Mouse (Mus musculus) forebrain, embryonic 14.5 days (tissue): Measurements from ENCODE around the gene Heatr3. TPM values are rescaled to one million over a fixed set of nuclear protein-coding genes. Genes with fewer than 3 reads are reported as not detected.

Experiments used
- ATAC-seq: fragments of 200-750 bp; cut with Nextera tagmentation; 2 replicates; pipeline ENCODE4 v1.8.0; 2017; ENCODE audit warnings: mild to moderate bottlenecking, moderate library complexity
- DNase-seq: peaks from one replicate; pipeline ENCODE4 v3.0.0-alpha.2; 2015; ENCODE audit warnings: low spot score
- H3K27ac ChIP-seq: fragments of 300-500 bp; sonication (generic); 2 replicates; pipeline ENCODE4 v1.5.1; 2014; ENCODE audit warnings: low read depth, mild to moderate bottlenecking, control low read depth, low read length, moderate library complexity
- H3K27me3 ChIP-seq: fragments of 300-500 bp; sonication (generic); replicated peaks from 2 replicates; pipeline ENCODE4 v1.6.1; 2014; ENCODE audit warnings: low read length, control low read depth, mixed read lengths; ENCODE audit not compliant: control insufficient read depth, insufficient read depth
- H3K36me3 ChIP-seq: fragments of 300-500 bp; sonication (generic); 2 replicates; pipeline ENCODE4 v1.6.1; 2014; ENCODE audit warnings: low read length, control low read depth; ENCODE audit not compliant: control insufficient read depth, insufficient read depth
- H3K4me1 ChIP-seq: fragments of 300-500 bp; sonication (generic); 2 replicates; pipeline ENCODE4 v1.6.1; 2014; ENCODE audit warnings: antibody characterized with exemption, low read length, control low read depth; ENCODE audit not compliant: control insufficient read depth, insufficient read depth
- H3K4me2 ChIP-seq: fragments of 300-500 bp; sonication (generic); 2 replicates; pipeline ENCODE4 v1.6.1; 2014; ENCODE audit warnings: mild to moderate bottlenecking, control low read depth, low read length
- H3K4me3 ChIP-seq: fragments of 300-500 bp; sonication (generic); 2 replicates; pipeline ENCODE4 v1.5.1; 2014; ENCODE audit warnings: low read depth, low read length, control low read depth
- H3K9ac ChIP-seq: fragments of 300-500 bp; sonication (generic); 2 replicates; pipeline ENCODE4 v1.6.1; 2014; ENCODE audit warnings: mild to moderate bottlenecking, low read length, control low read depth, moderate library complexity
- H3K9me3 ChIP-seq: fragments of 300-500 bp; sonication (generic); replicated peaks from 2 replicates; pipeline ENCODE4 v1.6.1; 2016; ENCODE audit warnings: low read length, control low read depth, mixed read lengths; ENCODE audit not compliant: control insufficient read depth
- WGBS: fragments of 180-500 bp; shearing (Covaris S2); extraction: QIAGEN DNeasy Blood & Tissue Kit; methylation state at CpG from one replicate; pipeline ENCODE4 v1.1.7; 2014; 5-methylcytosine and 5-hydroxymethylcytosine counted together
- polyA plus RNA-seq: library from polyadenylated mRNA; unstranded; fragments of >200 nt; fragmentation: Nextera tagmentation; extraction: Ambion mirVana; gene quantifications from 2 replicates; pipeline ENCODE4 v1.2.1, GENCODE M21; 2014

The Heatr3 gene
- polyA plus RNA-seq, 1 experiment from 2014 or later: 30.2 TPM

DNA sequence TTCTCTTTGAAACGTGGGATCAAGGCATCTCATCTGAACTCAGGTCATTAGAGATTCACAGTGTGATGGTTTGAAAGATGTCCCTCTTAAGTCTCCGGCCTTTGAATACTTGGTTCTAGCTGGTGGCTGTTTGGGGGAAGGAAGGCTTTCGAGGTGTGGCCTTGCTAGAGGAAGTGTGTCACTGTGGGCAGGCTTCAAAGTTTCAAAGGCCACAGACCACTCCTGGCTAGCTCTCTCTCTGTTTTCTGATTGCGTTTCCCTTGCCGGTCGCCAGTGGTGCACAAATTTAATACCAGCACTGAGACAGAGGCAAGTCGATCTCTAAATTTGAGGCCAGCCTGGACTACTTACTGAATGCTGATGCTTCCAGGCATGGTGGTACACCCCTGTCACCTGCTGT lies 37.6 kb downstream of the Heatr3 start:
- no peak for DNase-seq
- Histone ChIP-seq H3K4me1 (no peaks in the 10 kb centered on the region), H3K4me2 (no peak overlapping the region), H3K4me3 (no peak overlapping the region), H3K36me3 (peaks cover 16% of the 10 kb centered on the region), H3K27ac (no peak overlapping the region), H3K9me3 (no peaks in the 10 kb centered on the region), H3K9ac (no peak overlapping the region), H3K27me3 (no peaks in the 10 kb centered on the region)
- 95% methylated on average over 7 of the region's 7 CpGs for WGBS
- ATAC-seq: no peak

DNA sequence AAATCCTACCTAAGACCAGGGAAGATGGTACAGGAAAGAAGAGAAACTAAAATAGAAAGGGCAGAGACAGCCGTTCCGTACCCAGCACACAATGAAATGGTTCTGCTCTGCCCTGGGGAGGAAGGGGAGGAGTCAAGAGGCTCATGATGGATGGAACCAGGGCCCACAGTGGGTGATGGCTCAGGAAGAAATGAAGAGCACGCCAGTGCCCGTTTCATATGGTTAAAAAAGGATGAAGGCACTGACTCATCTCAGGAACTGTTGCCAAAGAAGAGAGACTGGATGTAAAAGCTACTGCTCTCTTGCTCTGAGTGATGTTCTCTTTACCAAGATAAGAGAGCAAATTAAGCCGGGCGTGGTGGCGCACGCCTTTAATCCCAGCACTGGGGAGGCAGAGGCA lies 39.6 kb downstream of the Heatr3 start:
- no peaks in the 10 kb centered on the region for H3K27me3 ChIP-seq
- H3K9ac ChIP-seq: no peak overlapping the region
- ATAC-seq: no peak
- H3K4me2 ChIP-seq: no peak overlapping the region
- H3K27ac ChIP-seq: no peak overlapping the region
- 89% methylated on average over 8 of the region's 8 CpGs for WGBS
- no peak overlapping the region for H3K4me3 ChIP-seq
- H3K9me3 ChIP-seq: no peaks in the 10 kb centered on the region
- no peaks in the 10 kb centered on the region for H3K4me1 ChIP-seq
- DNase-seq: no peak
- peaks cover 1% of the 10 kb centered on the region for H3K36me3 ChIP-seq

- no peak overlapping the region for H3K9ac ChIP-seq
- no peaks in the 10 kb centered on the region for H3K4me1 ChIP-seq
- H3K4me3 ChIP-seq: no peak overlapping the region
- ATAC-seq (no peak), DNase-seq (no peak)
- no peaks in the 10 kb centered on the region for H3K27me3 ChIP-seq
- no peak overlapping the region for H3K4me2 ChIP-seq
- WGBS: 81% methylated on average over 2 of the region's 2 CpGs
- no peak overlapping the region for H3K27ac ChIP-seq
- H3K9me3 ChIP-seq: no peaks in the 10 kb centered on the region
- no peaks in the 10 kb centered on the region for H3K36me3 ChIP-seq
Observed at GRCm38 (mm10) chr8:88183121-88183520, 45.5 kb downstream of the Heatr3 start.

DNA sequence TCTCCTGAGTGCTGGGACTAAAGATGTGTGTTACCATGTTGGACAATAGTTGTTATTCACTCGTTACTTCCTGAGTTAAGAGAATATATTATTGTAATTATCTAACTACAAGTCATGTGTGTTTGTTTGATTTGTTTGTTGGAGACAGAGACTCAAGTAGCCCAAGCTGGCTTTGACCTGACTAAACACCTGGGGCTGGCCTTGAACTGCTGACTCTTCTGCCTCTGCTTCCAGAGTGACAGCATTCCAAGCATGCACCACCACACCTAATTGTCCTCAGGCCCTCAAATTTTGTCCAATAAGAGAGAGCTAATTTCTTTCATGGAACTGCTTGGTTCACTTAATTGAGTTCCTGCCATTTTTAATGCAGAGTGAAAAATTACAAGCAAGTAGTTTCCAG lies 47.3 kb downstream of the Heatr3 start:
- ATAC-seq: no peak
- Histone ChIP-seq H3K9me3 (no peaks in the 10 kb centered on the region), H3K9ac (no peak overlapping the region), H3K4me3 (no peak overlapping the region), H3K36me3 (no peaks in the 10 kb centered on the region), H3K4me2 (no peak overlapping the region), H3K27me3 (no peaks in the 10 kb centered on the region), H3K4me1 (no peaks in the 10 kb centered on the region), H3K27ac (no peak overlapping the region)
- no peak for DNase-seq
- 85% methylated on average over 1 of the region's 1 CpGs for WGBS

- Histone ChIP-seq H3K4me1 (no peaks in the 10 kb centered on the region), H3K4me2 (no peak overlapping the region), H3K36me3 (no peaks in the 10 kb centered on the region), H3K9ac (no peak overlapping the region), H3K27ac (no peak overlapping the region), H3K27me3 (no peaks in the 10 kb centered on the region), H3K9me3 (no peaks in the 10 kb centered on the region), H3K4me3 (no peak overlapping the region)
- ATAC-seq (no peak), DNase-seq (no peak)
- WGBS: 85% methylated on average over 6 of the region's 6 CpGs
Observed at GRCm38 (mm10) chr8:88185716-88186115, 48.1 kb downstream of the Heatr3 start.

DNA sequence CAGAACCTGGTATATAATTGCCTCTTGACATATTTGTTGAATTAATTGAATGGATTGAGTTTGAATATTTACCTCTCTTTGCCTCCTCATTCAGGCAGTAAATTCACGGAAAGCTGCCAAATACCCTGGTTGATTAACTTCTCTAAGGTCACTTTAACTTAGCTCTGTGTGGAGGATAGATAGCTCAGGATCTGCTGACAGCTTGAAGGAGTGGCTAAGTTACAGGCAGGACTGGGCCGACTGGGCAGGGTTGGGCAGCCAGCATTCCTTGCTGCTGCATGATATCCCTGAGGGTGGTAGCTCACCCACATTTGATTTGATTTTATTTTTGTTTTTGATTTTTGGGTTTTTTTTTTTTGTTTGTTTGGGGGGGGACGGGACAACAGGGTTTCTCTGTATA lies 59.7 kb downstream of the Heatr3 start:
- no peaks in the 10 kb centered on the region for H3K9me3 ChIP-seq
- no peak overlapping the region for H3K27ac ChIP-seq
- H3K9ac ChIP-seq: no peak overlapping the region
- H3K27me3 ChIP-seq: no peaks in the 10 kb centered on the region
- H3K4me3 ChIP-seq: no peak overlapping the region
- H3K4me1 ChIP-seq: peaks cover 18% of the 10 kb centered on the region
- no peak overlapping the region for H3K4me2 ChIP-seq
- 76% methylated on average over 3 of the region's 3 CpGs for WGBS
- no peak for DNase-seq
- no peaks in the 10 kb centered on the region for H3K36me3 ChIP-seq
- no peak for ATAC-seq

DNA sequence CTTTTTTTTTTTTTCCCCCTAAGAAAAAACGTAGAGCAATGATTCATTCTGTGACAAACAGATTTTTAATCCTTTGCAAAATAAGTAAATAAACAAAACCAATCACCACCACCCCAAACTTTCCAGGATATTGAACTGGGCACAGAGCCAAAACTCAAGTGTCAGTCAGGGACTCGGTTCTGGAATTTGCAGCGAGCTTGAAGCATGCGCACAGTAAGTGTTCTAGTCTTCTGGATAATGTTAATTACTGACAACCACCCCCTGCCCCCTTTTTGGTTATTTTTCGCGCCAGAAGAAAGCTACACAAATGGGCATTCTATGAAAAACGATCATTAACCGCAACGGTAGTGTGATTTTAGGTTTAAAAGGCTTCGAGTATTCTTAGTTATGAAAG lies 60.9 kb downstream of the Heatr3 start:
- Histone ChIP-seq H3K36me3 (no peaks in the 10 kb centered on the region), H3K4me1 (peaks cover 18% of the 10 kb centered on the region), H3K27me3 (no peaks in the 10 kb centered on the region), H3K9me3 (no peaks in the 10 kb centered on the region), H3K4me3 (peak overlapping the region; percentile 81), H3K4me2 (peak overlapping the region; percentile 73), H3K27ac (peak overlapping the region; percentile 94), H3K9ac (peak overlapping the region; percentile 84)
- 0% methylated on average over 10 of the region's 10 CpGs for WGBS
- ATAC-seq: no peak
- DNase-seq: peak; percentile 67

- Histone ChIP-seq H3K4me3 (peak within 1 kb of the TSS; percentile 81), H3K4me2 (peak within 1 kb of the TSS; percentile 73), H3K27me3 (no peaks in the 10 kb centered on the region), H3K9ac (peak within 1 kb of the TSS; percentile 84), H3K9me3 (no peaks in the 10 kb centered on the region), H3K27ac (peak within 1 kb of the TSS; percentile 94), H3K36me3 (no peaks in the 10 kb centered on the region), H3K4me1 (peaks cover 18% of the 10 kb centered on the region)
- WGBS: under 1% methylated on average over 40 of the region's 97 CpGs
- ATAC-seq (peak; percentile 97), DNase-seq (peak; percentile 92)
Observed at GRCm38 (mm10) chr8:88198945-88199571, 61.4 kb downstream of the Heatr3 start, which contains the start of gene Tent4b. Tent4b (plus strand) TSS chr8:88199213.

DNA sequence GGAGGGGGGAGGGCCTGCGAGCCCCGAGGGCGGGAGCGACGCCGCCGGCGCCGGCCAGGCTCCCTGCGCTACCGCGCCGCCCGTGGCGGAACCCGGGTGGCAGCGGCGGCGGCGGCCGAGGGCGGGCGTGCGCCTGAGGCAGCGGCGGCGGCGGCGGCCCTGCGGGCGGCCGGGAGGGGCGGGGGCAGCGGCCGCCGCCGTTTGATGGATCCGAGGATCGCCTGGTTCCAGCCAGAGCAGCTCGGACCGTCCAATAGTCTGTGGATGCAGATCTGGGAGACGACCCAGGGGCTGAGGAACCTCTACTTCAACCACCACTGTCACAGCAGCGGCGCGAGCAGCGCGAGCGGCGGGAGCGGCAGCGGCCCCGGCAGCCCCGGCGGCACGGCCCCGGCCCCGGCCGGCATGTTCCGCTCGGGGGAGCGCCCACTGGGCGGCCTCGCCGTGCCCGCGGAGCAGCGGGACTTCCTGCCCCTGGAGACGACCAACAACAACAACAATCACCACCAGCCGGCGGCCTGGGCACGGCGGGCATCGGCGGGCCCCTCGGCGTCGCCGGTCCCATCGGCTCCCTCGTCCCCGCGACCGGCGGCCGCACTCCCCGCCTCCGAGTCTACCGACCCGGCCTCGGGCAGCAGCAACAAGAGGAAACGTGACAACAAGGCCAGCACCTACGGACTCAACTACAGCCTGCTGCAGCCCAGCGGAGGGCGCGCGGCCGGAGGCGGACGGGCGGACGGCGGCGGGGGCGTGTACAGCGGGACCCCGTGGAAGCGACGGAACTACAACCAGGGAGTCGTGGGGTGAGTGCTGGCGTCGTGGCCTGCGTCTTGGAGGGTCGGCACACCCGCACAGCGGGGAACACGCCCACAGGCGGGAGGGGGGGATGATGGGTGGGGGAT lies 62.3 kb downstream of the Heatr3 start:
- peak overlapping the region; percentile 81 for H3K4me3 ChIP-seq
- peak overlapping the region; percentile 84 for H3K9ac ChIP-seq
- DNase-seq (peak; percentile 27), ATAC-seq (peak; percentile 60)
- peak overlapping the region; percentile 69 for H3K4me2 ChIP-seq
- under 1% methylated on average over 75 of the region's 117 CpGs for WGBS
- no peaks in the 10 kb centered on the region for H3K9me3 ChIP-seq
- no peaks in the 10 kb centered on the region for H3K27me3 ChIP-seq
- no peaks in the 10 kb centered on the region for H3K36me3 ChIP-seq
- peaks cover 18% of the 10 kb centered on the region for H3K4me1 ChIP-seq
- H3K27ac ChIP-seq: peak overlapping the region; percentile 94
